Mouse (Mus musculus) heart, embryonic 11.5 days (tissue): Measurements from ENCODE around the gene Sdhc. TPM values are rescaled to one million over a fixed set of nuclear protein-coding genes. Genes with fewer than 3 reads are reported as not detected.
"Not testable (repeated sequence)": the region's sequence is repeated elsewhere in the genome, so short reads cannot be mapped to it uniquely, and the experiment has no call there.

Experiments used
- ATAC-seq: fragments of 200-750 bp; cut with Nextera tagmentation; replicated peaks from 2 replicates; pipeline ENCODE4 v1.8.0; 2017; ENCODE audit warnings: moderate library complexity; ENCODE audit not compliant: insufficient number of reproducible peaks, low FRiP score, low TSS enrichment
- H3K27ac ChIP-seq: fragments of 300-500 bp; sonication (generic); 2 replicates; pipeline ENCODE4 v1.5.1; 2014; ENCODE audit warnings: mild to moderate bottlenecking, low read depth, low read length
- H3K27me3 ChIP-seq: fragments of 300-500 bp; sonication (generic); 2 replicates; pipeline ENCODE4 v1.6.1; 2014; ENCODE audit warnings: mild to moderate bottlenecking, low read length, mixed read lengths; ENCODE audit not compliant: control insufficient read depth, insufficient read depth
- H3K36me3 ChIP-seq: fragments of 300-500 bp; sonication (generic); 2 replicates; pipeline ENCODE4 v1.6.1; 2014; ENCODE audit warnings: mild to moderate bottlenecking, low read length, moderate library complexity, mixed read lengths; ENCODE audit not compliant: control insufficient read depth, insufficient read depth
- H3K4me1 ChIP-seq: fragments of 300-500 bp; sonication (generic); 2 replicates; pipeline ENCODE4 v1.6.1; 2014; ENCODE audit warnings: low read length; ENCODE audit not compliant: control insufficient read depth, insufficient read depth
- H3K4me2 ChIP-seq: fragments of 300-500 bp; sonication (generic); 2 replicates; pipeline ENCODE4 v1.6.1; 2014; ENCODE audit warnings: mild to moderate bottlenecking, moderate library complexity
- H3K4me3 ChIP-seq: fragments of 300-500 bp; sonication (generic); 2 replicates; pipeline ENCODE4 v1.5.1; 2014; ENCODE audit warnings: low read depth, low read length
- H3K9ac ChIP-seq: fragments of 300-500 bp; sonication (generic); 2 replicates; pipeline ENCODE4 v1.6.1; 2014; ENCODE audit warnings: mild to moderate bottlenecking, low read depth, low read length, moderate library complexity
- H3K9me3 ChIP-seq: fragments of 300-500 bp; sonication (generic); replicated peaks from 2 replicates; pipeline ENCODE4 v1.6.1; 2016; ENCODE audit warnings: low read length; ENCODE audit not compliant: control insufficient read depth
- WGBS: fragments of 180-500 bp; shearing (Covaris S2); extraction: QIAGEN DNeasy Blood & Tissue Kit; methylation state at CpG from one replicate; pipeline ENCODE4 v1.1.7; 2014; ENCODE audit not compliant: insufficient replicate concordance; 5-methylcytosine and 5-hydroxymethylcytosine counted together
- polyA plus RNA-seq: library from polyadenylated mRNA; unstranded; fragments of >200 nt; fragmentation: Nextera tagmentation; extraction: Ambion mirVana; gene quantifications from 2 replicates; pipeline ENCODE4 v1.2.1, GENCODE M21; 2014

Gene Sdhc
- polyA plus RNA-seq, 1 experiment from 2014 or later: 426 TPM

GRCm38 (mm10) chr1:171159485-171159975 is 9.1 kb upstream of the Sdhc start:
- H3K27me3 ChIP-seq: peaks cover 39% of the 10 kb centered on the region
- no peak; the same call in 1 of the 2 replicates for ATAC-seq
- no peaks in the 10 kb centered on the region for H3K9me3 ChIP-seq
- no peak overlapping the region for H3K27ac ChIP-seq
- 4% methylated on average over 15 of the region's 15 CpGs for WGBS
- H3K4me1 ChIP-seq: 0 out of 2 replicates have a peak, but pooled peaks cover 2% of the 10 kb centered on the region
- H3K36me3 ChIP-seq: no peaks in the 10 kb centered on the region
- H3K4me2 ChIP-seq: peak overlapping the region; percentile 62
- H3K9ac ChIP-seq: peak overlapping the region; percentile 52; the same call in 1 of the 2 replicates
- peak overlapping the region; percentile 26 for H3K4me3 ChIP-seq

DNA sequence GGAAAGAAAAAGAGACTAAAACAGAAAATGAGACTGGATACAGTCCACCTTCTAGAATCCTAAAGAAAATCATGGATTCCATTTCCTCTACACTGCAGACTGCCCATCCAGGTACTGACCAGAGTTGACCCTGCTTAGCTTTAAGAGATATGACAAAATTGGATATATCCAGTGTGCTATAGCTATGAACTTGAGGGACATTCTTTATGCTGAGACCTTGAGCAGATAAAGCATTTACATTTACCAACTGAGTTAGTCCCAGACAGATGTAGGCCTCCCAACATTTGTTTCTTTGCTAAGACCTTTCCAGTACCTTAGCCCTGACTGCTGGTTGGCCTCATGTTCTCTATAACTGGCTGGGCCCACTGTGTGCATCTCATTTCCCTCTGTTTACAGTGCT is 7.6 kb upstream of the Sdhc start:
- Histone ChIP-seq H3K4me3 (no peak overlapping the region), H3K9me3 (no peaks in the 10 kb centered on the region), H3K4me2 (no peak overlapping the region), H3K4me1 (0 out of 2 replicates have a peak, but pooled peaks cover 2% of the 10 kb centered on the region), H3K36me3 (no peaks in the 10 kb centered on the region), H3K27me3 (peaks cover 39% of the 10 kb centered on the region), H3K9ac (no peak overlapping the region), H3K27ac (no peak overlapping the region)
- no peak for ATAC-seq

DNA sequence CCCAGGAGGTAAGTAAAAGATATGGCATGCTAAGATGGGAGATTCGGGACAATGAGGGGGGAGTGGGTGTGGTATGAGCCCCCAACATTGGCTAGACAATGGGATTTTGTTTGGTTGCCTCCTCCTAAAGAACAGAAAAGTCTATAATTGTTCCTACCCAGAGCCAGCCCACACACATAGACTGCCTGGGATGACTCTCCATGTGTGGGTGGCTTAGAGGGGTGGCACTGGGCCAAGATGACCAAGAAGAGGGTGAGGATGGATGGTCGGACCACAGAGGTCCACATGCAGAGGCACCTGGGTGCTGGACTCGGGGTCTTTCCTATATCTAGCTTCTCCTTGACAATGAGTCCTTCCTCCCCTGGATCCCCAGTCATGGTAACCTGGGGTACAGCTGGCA is 6.2 kb upstream of the Sdhc start:
- no peak overlapping the region for H3K4me2 ChIP-seq
- H3K4me1 ChIP-seq: 0 out of 2 replicates have a peak, but pooled peaks cover 2% of the 10 kb centered on the region
- no peaks in the 10 kb centered on the region for H3K36me3 ChIP-seq
- no peaks in the 10 kb centered on the region for H3K9me3 ChIP-seq
- H3K27ac ChIP-seq: no peak overlapping the region
- no peak overlapping the region for H3K4me3 ChIP-seq
- H3K27me3 ChIP-seq: peaks cover 39% of the 10 kb centered on the region
- no peak overlapping the region for H3K9ac ChIP-seq
- ATAC-seq: no peak
- WGBS: 55% methylated on average over 3 of the region's 3 CpGs

DNA sequence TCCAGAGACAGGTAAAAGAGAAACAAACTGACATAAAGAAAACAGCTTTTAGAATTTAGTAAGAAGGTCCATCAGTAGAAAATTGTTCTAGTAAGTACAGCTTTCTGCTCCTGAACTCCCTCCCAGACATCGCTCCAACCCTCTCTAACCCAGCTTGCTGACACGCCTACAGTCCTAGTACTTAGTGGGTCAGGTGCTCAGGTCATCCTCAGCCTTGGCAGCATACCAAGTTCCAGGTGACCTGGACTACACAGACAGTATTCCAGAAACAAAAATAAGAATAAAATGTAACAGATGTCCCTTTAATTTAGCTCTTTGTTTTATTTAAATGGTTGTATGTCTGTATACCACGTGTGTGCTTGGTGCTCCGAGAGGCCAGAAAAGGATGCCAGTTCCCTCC is 1.6 kb upstream of the Sdhc start:
- Histone ChIP-seq H3K4me3 (no peak overlapping the region), H3K9ac (no peak overlapping the region), H3K27ac (no peak overlapping the region), H3K36me3 (no peaks in the 10 kb centered on the region), H3K4me1 (peaks cover 14% of the 10 kb centered on the region), H3K4me2 (no peak overlapping the region), H3K27me3 (peaks cover 15% of the 10 kb centered on the region), H3K9me3 (no peaks in the 10 kb centered on the region)
- ATAC-seq: no peak
- 80% methylated on average over 4 of the region's 4 CpGs for WGBS

DNA sequence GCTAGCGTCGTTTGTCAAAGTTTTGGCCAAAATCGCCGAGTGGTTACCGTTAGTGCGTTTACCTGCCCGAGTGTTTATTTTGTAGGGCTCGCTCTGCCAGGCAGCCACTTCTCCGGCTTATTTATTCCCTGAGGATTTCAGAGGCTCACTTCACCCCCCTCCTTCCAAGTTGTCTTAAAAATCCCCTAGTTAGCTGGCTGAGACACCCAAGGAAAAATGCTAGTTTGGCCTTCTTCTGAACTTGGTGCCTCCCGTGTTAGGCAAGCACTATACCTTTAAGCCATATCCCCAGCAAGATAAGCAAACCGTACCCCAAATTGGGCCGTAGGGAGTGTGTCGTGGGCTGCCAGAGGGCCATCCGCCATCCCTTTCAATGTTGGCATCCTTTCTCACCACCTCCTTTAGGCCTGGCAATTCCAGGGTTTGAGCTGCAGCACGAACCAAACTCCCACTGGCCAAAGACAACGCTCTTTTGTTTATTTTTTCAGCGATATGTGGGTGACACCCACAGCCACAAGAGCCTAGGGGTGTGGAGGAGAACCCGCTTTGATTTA is 512 bp upstream of the Sdhc start:
- Histone ChIP-seq H3K9ac (peak overlapping the region; percentile 98), H3K4me3 (peak overlapping the region; percentile 96), H3K4me1 (peaks cover 14% of the 10 kb centered on the region), H3K27me3 (peaks cover 4% of the 10 kb centered on the region; the same call in 1 of the 2 replicates), H3K4me2 (peak overlapping the region; percentile 79), H3K27ac (no peak overlapping the region), H3K9me3 (no peaks in the 10 kb centered on the region), H3K36me3 (no peaks in the 10 kb centered on the region)
- 5% methylated on average over 18 of the region's 18 CpGs for WGBS
- ATAC-seq: no peak

GRCm38 (mm10) chr1:171142981-171143380 is 7.4 kb downstream of the Sdhc start:
- H3K9me3 ChIP-seq, H3K4me1 ChIP-seq, H3K9ac ChIP-seq, H3K36me3 ChIP-seq, H3K27ac ChIP-seq, H3K27me3 ChIP-seq, ATAC-seq, H3K4me2 ChIP-seq, H3K4me3 ChIP-seq: not testable (repeated sequence)
- 87% methylated on average over 9 of the region's 11 CpGs for WGBS

DNA sequence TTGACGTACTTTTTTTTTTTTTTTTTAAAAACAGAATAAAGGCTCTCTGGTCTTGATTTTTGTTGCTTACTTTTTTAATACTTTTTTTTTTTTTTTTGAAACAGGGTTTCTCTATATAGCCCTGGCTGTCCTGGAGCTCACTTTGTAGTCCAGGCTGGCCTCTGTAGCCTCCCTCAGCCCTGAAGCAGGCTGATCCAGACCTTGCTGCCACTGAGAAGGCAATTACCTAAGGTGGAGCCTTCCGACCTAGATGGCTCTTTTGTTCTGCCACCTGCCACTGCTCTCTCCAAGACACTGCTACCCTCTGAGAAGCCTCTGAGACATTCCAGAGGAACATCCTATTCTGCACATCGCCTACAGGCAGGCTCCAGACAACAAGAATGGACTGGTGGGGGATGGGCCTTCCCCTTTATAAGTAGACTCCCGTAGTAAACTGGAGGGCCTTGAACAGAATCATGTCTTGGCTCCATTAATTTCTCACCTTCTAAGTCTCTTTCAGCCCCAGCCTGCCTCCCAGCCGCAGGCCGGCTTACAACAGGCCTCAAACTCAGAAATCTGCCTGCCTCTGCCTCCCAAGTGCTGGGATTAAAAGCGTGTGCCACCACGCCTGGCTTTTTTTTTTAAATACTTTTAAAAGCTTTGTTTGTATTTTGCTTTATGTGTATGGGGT is 12.8 kb downstream of the Sdhc start:
- H3K36me3 ChIP-seq: peaks cover 33% of the 10 kb centered on the region
- not testable (repeated sequence) for H3K9me3 ChIP-seq, H3K4me2 ChIP-seq, H3K4me1 ChIP-seq, H3K27me3 ChIP-seq, H3K4me3 ChIP-seq, ATAC-seq, H3K27ac ChIP-seq, H3K9ac ChIP-seq
- WGBS: 93% methylated on average over 8 of the region's 8 CpGs

- no peaks in the 10 kb centered on the region for H3K9me3 ChIP-seq
- H3K9ac ChIP-seq: no peak overlapping the region
- H3K4me1 ChIP-seq: no peaks in the 10 kb centered on the region
- no peak overlapping the region for H3K4me2 ChIP-seq
- WGBS: 93% methylated on average over 2 of the region's 2 CpGs
- no peak overlapping the region for H3K4me3 ChIP-seq
- peaks cover 34% of the 10 kb centered on the region for H3K36me3 ChIP-seq
- H3K27me3 ChIP-seq: no peaks in the 10 kb centered on the region
- no peak overlapping the region for H3K27ac ChIP-seq
- ATAC-seq: no peak
Measured at GRCm38 (mm10) chr1:171135600-171135999, 14.8 kb downstream of the Sdhc start.

GRCm38 (mm10) chr1:171130971-171131370 is 19.4 kb downstream of the Sdhc start:
- Histone ChIP-seq H3K4me1 (no peaks in the 10 kb centered on the region), H3K27me3 (no peaks in the 10 kb centered on the region), H3K4me3 (no peak overlapping the region), H3K9me3 (no peaks in the 10 kb centered on the region), H3K36me3 (peaks cover 26% of the 10 kb centered on the region), H3K4me2 (no peak overlapping the region), H3K27ac (no peak overlapping the region), H3K9ac (no peak overlapping the region)
- 91% methylated on average over 1 of the region's 1 CpGs for WGBS
- ATAC-seq: no peak
